Mouse (Mus musculus): ENCODE measurements at regions not wholly inside any gene's neighbourhood (a gene's known extent, or its start where the extent isn't known, plus 50 kb on each side); places are given as distances from the start of the nearest gene placed in this dataset.

GRCm38 (mm10) chr11:113183556-113183955, 401.5 kb downstream of the Sox9 start:
- DNase-seq: no peak

GRCm38 (mm10) chr11:113184095-113184494, 402.1 kb downstream of the Sox9 start:
- DNase-seq: no peak

- no peak for DNase-seq
Observed at GRCm38 (mm10) chr11:113187407-113187806, 405.4 kb downstream of the Sox9 start.

- no peak for DNase-seq
Observed at GRCm38 (mm10) chr11:113188263-113188920, 406.4 kb downstream of the Sox9 start.

- no peak for DNase-seq
Observed at GRCm38 (mm10) chr11:113190006-113190405, 408.0 kb downstream of the Sox9 start.

- no peak for DNase-seq
Observed at GRCm38 (mm10) chr11:113190520-113190919, 408.5 kb downstream of the Sox9 start.

- no peak for DNase-seq
Observed at GRCm38 (mm10) chr11:113191006-113191405, 409.0 kb downstream of the Sox9 start.

- peak; percentile 23 for DNase-seq
Observed at GRCm38 (mm10) chr11:113192086-113192856, 410.2 kb downstream of the Sox9 start.

- DNase-seq: no peak
Observed at GRCm38 (mm10) chr11:113194144-113194827, 412.3 kb downstream of the Sox9 start.

Measured in adrenal gland, postnatal 25 days (tissue).